Mouse (Mus musculus): ENCODE results near the gene Ugt1a7c.
"Not testable (repeated sequence)": the region's sequence is repeated elsewhere in the genome, so short reads cannot be mapped to it uniquely, and the experiment has no call there.

- not testable (repeated sequence) for TF ChIP-seq EP300, CTCF (IDR thresholded peaks at IDR 0.05; ENCODE audit: low read depth)
Measured at GRCm38 (mm10) chr1:88103019-88103418, 8.2 kb downstream of the Ugt1a7c start, which contains the start of gene Ugt1a6b.
